Mouse (Mus musculus) regulatory T cell (primary cell): ENCODE measurements around the gene Arl16.
"Not testable (repeated sequence)": the region's sequence is repeated elsewhere in the genome, so short reads cannot be mapped to it uniquely, and the experiment has no call there.

ENCODE experiments used
- in situ Hi-C: fragments of 300-600 bp; cut with MboI, MseI; formaldehyde crosslinking; loops from one replicate; pipeline ENCODE4 v1.15.1; 2025; ENCODE audit warnings: high pct_unique_total_duplicates

The Arl16 gene

DNA sequence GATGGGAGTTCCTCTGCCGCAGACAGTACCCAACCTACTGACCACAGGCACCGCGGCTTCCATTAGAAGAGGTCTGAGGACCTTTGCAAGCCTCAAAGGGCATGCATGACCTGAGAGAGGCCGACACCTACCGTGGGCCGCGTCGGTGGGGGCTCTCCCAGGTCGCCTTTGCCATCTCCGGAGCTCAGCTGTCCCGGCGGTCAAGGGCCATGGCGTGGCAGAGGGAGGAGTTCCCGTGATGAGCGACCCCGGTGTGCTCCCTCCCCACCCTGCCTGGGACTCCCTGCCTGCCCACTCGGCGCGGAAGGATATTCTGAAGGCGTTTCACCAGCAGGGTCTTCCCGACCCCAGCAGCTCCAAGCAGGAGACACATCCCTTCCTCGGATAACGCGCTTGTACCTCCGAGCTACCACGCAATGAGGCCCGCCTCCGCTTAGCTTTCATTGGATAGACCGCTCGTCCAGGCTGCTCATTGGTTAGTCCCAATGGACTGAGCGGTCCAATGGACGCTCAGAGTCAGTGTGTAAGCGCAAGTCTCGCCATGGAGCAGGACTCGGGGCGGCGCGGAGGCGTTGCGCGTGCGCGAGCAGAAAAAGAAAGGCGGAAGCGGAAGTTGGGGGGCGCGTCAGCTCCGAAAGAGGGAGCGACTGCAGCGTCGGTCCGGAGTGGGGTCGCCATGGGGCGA lies at the start of gene Arl16:
Gene Arl16, minus strand, starts transcription at position 557 of the 685 bp plus-strand sequence.
- in situ Hi-C loops = no loop called here

DNA sequence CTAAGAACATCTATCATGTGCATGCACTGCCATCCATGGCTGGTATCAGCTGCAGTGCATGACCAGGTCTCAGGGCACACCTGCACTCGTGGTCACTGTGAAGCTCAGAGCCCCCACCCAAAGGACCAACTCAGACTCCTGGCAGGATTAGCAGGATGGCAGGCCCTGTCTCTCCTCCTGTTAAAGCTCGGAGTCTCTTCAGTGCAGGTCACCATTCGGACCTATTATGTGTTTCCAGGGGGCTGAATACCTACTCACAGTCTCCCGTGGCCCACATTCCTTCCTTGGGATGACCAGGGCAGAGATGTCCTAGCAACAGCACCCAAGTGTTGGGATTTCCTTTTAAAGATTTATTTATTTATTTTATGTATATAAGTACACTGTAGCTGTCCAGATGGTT lies 49.7 kb upstream of the Arl16 start:
- in situ Hi-C loops = no loop called here

DNA sequence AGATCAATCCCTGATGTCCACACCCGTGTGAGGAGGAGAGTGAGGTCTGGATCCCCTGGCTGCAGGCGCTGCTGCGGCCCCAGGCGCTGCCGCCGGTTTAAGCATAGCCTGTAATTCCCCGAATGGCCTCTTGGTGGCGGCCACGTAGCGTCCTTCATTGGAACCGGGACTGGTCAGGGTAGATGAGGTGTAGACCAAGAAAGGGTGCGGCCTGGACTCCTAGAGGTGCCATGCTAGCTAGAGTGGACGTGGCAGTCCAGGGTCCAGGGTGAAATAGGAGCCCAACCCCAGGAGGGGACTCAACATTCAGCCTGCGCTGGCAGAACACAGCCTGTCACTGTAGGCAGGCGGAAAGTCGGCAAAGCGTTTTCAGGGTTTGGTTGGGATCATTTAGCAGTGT lies 48.2 kb upstream of the Arl16 start:
- in situ Hi-C loops = no loop called here

DNA sequence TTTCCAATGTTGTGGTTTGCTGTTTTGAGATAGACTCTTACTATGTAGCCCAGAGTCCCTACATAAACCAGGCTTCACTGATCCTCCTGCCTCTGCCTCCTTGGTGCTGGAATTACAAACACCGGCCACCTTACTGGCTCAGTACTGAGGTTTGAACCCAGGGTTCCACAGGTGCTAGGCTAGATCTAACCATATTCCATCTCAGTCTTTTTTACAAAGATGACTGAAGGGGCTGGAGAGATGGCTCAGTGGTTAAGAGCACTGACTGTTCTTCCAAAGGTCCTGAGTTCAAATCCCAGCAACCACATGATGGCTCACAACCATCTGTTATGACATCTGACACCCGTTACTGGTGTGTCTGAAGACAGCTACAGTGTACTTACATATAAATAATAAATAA lies 46.9 kb upstream of the Arl16 start:
- in situ Hi-C loops = not testable (repeated sequence)

DNA sequence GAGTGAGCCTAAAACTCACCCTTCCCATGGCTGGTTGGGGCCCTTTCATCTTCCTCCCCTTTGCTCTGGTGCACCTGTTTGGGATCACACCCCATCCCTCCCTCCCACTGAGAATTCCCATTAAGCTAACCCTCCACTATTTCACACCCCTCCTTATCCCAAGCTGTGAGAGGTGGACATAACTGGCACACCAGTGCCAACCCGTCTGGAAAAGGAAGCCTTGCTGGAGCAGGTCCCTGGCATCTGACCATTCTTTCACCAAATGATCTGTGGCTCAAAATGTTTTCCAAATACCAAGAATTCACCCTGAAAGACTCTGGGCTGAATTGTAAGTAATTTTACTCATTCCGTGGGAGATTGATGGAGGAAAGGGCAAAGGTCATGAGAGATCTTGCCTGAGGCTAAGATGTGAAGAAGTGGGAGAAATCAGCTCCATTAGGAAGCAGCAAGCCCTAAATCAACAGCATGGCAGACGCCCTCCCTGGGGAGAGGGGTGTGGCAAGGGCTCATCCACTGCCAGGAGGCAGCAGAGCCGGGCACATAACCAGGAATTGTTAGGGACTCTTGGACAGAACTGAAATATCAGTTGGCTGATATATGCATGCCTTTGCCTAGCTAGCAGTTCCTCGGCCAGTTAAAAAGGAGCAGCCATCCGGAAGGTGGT lies 45.5 kb upstream of the Arl16 start:
- in situ Hi-C loops = no loop called here

DNA sequence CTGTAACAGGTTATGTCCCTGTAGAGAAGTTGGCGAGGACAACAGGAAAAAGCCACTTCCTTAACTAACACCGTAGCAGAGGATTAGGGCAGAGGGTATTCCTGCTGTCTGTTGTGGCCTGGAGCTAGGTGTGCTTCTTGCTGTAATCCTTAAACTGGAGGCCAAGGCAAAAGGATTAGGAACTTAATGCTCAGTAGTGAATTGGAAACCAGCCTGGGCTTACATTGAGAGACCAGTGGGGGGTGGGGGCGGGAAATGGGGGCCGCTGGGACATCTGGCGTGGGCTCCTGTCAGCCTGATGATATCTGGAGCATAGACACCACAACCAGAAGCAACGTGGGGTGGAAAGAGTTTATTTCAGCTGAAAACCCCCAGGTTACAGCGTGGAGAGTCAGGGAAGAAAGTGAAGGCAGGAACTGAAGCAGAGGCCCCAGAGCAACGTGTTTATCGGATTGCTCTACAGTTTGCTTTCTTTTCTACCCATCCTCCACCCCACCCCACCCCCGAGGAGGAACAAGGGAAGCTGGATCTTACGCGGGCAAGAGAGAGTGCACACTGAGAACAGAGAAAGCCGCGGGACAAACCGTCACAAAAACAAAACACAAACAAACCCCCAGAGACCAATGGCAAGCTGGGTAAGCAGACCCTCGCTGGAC lies 43.1 kb upstream of the Arl16 start:
- in situ Hi-C loops = no loop called here

DNA sequence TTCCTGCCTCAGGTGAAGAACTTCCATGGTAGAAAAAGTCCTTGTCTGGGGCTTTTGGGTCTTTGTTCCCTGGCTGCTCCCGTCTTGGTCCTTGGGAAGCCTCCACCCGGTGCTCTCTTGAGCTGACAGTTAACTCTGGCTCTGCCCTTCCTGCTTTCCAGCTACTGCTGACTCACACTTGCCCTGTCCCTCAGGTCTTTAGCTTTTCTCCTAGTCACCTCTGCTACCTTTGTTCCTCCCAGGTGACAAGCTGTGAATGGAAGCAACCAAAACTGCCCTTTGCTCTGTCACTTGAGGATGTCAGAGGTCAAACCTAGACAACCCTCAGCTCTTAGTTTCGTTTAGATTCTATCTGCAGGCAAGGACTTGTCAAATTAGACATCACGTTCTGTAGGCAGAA lies 42.5 kb upstream of the Arl16 start:
- in situ Hi-C loops = no loop called here

DNA sequence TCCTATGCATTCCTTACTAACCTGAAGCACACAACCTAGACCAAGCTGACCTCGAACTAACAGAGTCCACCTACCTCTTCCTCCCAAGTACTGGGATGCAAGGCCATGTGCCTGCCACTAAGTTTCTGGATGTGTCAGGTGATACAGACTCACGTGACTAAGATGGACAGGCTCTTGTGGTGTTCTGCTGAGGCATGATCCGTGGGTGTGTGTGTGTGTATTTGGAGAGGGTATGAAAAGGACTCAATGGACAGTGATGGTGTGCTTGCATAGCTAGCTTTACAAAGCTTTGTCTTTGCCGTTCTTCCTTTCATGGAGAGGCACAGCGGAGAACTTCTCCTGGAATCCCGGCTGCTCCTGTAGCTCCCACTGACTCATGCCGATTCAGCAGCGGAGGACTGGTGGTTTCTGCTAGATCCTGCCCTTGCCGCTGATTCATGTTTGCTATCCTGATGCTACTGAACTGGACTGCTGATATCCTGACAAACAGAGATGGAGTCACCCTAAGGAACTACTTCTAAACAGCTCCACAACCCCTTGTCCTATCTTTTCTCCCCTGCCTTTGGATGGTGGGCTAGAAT lies 41.0 kb upstream of the Arl16 start:
- in situ Hi-C loops = no loop called here

DNA sequence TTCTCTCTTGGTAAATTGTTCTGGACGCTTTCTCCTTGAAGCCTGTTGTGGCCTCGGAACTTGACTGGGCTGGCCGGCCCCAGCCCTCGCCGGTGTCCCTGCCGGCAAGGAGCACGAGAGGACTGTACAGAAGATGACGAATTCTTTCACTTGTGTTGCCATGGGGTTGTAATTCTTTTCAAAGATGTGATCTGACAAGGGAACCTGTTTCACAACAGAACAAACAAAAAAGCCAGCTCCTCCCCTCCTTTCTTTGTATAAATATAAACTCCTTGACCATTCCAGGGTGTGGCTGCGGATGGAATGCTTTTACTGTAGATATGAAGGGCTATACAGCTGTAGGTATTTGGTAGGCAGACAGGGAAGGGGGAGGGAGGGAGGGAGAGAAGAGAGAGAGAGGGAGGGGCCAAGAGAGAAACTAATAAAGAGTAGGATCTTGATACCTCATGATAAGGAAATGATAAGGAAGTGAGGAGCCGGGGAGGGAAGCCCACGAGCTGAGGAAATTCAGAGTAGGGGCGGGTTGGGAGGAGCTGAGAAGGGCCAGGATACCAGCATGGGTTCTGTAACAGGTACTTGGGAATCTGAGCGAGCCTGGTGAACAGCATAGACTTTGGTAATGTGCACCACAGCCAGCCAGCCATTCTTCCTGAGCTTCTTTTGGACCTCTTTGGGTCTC lies 40.3 kb upstream of the Arl16 start:
- in situ Hi-C loops = no loop called here

DNA sequence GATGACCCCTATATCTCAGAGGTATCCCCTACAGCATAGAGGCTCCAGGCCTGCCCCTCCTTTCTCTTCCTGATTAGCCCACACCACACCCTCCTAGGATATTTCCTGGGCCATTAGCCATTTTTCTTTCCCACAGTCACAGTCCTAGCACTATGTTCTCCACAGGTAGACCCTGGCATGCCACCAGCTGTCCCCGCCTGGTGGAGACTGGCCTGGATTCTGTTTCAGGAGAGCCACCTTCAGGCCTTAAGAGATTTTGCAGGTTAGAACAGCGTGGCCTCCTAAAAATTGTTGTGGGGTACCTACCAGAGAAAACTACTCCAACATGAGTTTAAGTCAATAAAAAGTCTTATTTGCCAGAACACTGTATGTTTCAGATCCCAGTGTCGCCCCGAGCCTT lies 39.5 kb upstream of the Arl16 start:
- in situ Hi-C loops = no loop called here

DNA sequence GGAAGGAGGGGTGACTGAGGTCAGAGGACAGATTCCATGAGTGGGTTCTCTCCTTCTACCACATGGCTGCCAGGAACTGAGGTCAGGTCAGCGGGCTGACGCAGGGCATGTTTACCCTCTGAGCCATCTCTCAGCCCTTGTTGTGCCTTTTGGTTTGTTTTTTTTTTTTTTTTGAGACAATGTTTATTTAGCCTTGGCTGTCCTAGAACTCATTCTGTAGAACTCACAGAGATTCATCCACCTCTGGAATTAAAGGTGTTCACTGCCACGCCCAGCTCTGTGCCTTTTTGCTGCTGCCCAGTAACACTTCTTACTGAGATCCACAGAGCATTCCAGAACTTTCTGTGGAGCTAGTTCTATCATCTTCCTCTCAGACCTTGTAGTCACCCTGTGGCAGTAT lies 38.3 kb upstream of the Arl16 start:
- in situ Hi-C loops = no loop called here

DNA sequence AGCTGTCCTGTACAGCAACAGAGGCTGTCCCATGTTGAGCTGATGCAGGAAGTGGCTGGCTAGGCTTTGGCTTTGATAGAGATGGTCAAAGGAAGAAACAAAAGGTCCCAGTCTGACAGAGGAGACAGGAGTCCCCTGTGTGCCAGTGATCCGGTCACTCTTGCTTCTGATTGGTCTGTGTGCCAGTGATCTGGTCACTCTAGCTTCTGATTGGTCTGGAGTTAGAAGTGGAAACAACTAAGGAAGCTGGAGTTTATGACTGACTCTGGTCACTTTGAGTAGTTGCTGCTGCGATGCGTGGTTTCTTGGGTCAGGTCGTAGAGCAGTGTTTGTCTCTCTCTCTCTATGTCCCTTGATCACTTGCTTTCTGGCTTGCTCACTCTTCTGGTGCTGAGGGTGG lies 34.3 kb upstream of the Arl16 start:
- in situ Hi-C loops = no loop called here

DNA sequence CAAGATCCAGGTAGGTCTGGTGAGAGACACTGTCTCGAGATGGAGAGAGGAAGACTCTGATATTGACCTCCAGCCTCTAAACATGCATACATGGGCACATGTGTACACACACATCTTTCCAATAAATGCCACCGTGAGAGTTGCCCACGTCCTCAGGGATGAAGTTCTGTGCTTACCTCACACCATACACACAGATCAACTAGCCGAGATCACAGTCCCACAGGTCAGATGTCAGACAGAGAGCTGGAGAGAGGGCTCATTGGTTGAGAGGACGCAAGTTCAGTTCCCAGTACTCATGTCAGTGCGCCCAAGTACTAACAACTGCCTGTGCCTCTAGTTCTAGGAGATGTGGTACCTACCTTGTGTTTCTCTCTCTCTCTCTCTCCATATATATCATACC lies 33.6 kb upstream of the Arl16 start:
- in situ Hi-C loops = no loop called here

DNA sequence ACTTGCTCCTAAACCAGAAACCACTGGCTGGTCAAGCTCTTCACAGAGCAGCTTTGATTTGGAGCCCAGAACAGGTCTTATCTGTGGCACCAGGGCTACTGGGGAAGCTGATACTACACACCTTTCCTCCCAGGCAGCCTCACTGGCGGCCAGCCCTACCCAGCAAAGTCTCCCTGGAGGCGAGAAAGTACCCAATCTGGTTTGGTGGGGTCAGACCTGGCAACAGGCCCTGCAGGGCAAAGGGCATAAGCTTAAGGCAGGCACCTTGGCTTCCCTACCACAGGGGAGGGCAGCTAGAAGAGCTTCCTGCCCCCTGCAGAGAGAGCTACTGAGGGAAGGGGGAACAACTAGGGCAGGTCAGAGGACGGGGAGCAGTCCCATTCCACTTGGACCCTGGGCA lies 33.0 kb upstream of the Arl16 start:
- in situ Hi-C loops = no loop called here

DNA sequence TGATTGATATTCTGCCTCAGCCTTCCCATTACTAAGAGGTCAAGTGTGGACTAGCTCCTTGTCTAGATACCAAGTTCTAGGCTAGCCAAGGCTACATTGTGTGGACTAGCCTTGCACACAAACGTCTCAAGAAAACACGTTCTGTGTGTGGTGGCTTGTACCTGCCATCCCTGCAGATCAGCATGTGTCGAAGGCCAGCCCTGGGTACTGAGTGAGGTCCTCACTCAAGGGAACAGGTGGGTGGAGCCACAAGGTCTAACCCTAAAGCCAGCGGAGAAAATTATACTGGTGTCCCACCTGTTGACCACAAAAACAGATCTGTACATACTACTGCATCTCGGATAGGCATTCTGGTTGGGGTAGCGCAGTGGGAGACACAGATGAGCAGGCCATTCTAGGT lies 32.5 kb upstream of the Arl16 start:
- in situ Hi-C loops = no loop called here

DNA sequence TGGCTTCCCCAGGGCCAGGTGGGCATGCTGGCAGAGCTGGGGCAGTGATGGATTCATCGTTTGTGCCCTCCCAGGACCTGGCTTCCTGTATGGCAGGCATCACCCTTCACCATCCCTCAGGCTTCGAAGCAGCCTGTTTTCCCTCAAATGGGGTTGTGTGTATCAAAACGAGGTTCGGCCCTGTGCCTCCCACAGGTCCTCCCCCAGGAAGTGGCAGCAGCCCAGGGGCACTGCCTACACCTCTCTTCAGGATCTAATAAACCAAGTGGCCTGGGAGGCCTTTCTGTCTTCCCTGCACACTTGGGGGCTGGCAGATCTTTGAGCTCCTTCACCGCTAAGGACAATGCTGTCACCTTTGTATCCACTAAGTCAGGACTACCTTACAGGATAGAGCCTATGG lies 31.5 kb upstream of the Arl16 start:
- in situ Hi-C loops = no loop called here

DNA sequence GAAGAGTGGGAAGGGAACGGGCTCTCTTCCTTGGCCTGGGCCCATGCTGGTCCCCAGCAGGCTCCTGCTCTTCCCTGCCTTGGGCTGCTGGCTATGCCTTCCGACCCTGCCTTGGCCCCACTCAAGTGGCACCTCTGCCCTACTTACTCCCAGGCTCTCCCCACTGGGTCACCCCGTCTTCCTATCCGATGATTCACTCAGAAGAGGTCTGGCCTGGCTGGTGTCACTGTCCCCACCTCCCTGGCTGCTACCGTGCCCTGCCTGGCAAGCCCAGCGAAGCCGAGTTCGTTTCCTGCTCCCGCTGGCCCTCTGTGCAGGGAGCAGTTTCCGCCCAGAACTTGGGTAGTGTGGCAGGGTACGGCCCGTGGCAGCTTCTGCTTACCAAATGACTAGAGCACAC lies 30.8 kb upstream of the Arl16 start:
- in situ Hi-C loops = no loop called here

DNA sequence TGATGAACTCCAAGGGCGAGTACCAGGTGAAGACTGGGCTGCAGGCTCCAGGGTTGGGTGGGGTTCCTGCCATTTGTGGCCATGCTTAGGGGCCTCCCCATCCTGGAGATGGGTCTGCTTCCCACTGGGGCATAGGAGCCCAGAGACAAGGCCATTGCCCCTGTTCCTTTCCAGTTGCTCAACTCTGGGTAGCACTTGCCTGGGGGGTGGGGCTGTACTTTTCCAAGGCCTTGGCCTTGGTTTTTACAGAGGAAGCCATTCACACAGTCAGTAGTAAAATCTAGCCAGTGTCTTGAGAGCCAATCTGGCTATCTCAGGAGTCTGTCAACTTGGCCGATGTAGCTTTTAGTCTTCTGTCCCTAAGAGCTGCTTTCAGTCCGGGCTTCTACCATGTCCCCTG lies 30.0 kb upstream of the Arl16 start:
- in situ Hi-C loops = no loop called here

DNA sequence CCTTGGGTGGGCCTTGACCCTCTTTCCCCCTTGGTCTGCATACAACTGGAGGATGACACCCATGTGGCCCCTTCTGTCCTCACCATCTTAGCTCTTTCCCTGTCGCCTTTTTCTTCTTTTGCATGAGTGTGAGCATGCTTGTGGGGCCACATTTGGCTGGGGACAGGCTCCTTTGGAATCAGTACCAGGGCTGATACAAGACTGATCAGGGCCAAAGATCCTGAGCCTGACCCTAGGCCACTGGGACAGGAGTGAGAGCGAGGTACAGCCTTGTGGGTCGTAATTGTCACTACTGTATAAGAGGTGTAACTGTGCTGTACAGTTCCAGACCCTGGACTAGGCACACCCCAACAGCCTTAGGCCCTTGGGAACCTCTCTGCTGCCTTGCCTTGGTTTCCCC lies 26.5 kb upstream of the Arl16 start:
- in situ Hi-C loops = no loop called here

DNA sequence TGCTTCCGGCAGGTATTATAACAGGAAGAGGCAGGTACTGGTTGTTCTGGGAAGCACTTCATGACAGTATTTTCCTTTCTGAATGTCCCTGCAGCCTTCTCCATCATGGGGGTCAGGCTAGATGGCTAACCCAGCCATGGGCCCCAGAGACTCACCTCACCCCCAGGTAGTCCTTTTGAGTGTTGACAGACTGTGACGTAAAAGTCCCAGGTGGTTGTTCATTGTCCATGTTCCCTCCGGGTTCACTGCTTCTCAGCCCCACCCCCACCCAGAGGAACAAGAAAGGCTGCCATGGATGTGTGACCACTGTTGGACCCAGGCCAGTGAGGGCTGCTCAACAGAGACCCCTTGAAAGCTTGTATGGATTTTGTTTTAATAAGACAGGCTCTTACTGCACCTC lies 25.9 kb upstream of the Arl16 start:
- in situ Hi-C loops = no loop called here

DNA sequence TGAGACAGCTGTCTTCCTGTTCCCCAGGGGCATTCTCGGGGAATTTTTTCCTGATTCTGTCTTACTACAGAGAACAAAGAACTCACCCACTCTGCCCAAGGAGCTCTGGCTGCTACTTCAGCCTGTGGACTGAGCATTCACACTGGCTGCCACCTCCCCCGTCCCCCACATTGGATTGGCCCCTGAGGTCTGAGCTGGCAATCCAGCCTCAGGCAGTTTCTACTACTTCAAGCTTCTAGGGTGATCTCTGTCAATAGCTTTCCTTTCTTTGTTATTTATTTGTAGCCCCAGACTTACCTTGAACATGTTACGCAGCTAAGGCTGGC lies 25.4 kb upstream of the Arl16 start:
- in situ Hi-C loops = no loop called here
